Mouse (Mus musculus) stomach, embryonic 14.5 days (tissue): ENCODE results near the gene Sec61b. TPM values are rescaled to one million over a fixed set of nuclear protein-coding genes. Genes with fewer than 3 reads are reported as not detected.
A peak's percentile ranks its signal among the peaks of the same experiment; 100 is the strongest.

Experiments used
- ATAC-seq: fragments of 200-750 bp; cut with Nextera tagmentation; 2 replicates; pipeline ENCODE4 v1.8.0; 2017; ENCODE audit warnings: low read depth, moderate TSS enrichment; ENCODE audit not compliant: insufficient number of reproducible peaks, insufficient read depth, low FRiP score
- H3K27ac ChIP-seq: fragments of 300-500 bp; sonication (generic); 2 replicates; pipeline ENCODE4 v1.5.1; 2014; ENCODE audit warnings: mild to moderate bottlenecking, low read length, moderate library complexity, mixed read lengths
- H3K27me3 ChIP-seq: fragments of 300-500 bp; sonication (generic); 2 replicates; pipeline ENCODE4 v1.6.1; 2014; ENCODE audit warnings: low read length, control low read depth, mixed read lengths; ENCODE audit not compliant: control insufficient read depth, insufficient read depth
- H3K36me3 ChIP-seq: fragments of 300-500 bp; sonication (generic); 2 replicates; pipeline ENCODE4 v1.6.1; 2014; ENCODE audit warnings: mild to moderate bottlenecking, control low read depth, low read length, moderate library complexity, mixed read lengths; ENCODE audit not compliant: control insufficient read depth, insufficient read depth
- H3K4me1 ChIP-seq: fragments of 300-500 bp; sonication (generic); 2 replicates; pipeline ENCODE4 v1.6.1; 2014; ENCODE audit warnings: low read length, control low read depth, mixed read lengths; ENCODE audit not compliant: control insufficient read depth, insufficient read depth
- H3K4me2 ChIP-seq: fragments of 300-500 bp; sonication (generic); replicated peaks from 2 replicates; pipeline ENCODE4 v1.6.1; 2014; ENCODE audit warnings: low read depth, low read length, control low read depth
- H3K4me3 ChIP-seq: fragments of 300-500 bp; sonication (generic); 2 replicates; pipeline ENCODE4 v1.5.1; 2014; ENCODE audit warnings: low read depth, low read length, control low read depth
- H3K9ac ChIP-seq: fragments of 300-500 bp; sonication (generic); replicated peaks from 2 replicates; pipeline ENCODE4 v1.6.1; 2014; ENCODE audit warnings: low read depth, mild to moderate bottlenecking, control low read depth, low read length, moderate library complexity, mixed read lengths
- H3K9me3 ChIP-seq: fragments of 300-500 bp; sonication (generic); 2 replicates; pipeline ENCODE4 v1.6.1; 2016; ENCODE audit warnings: low read depth, low read length, control low read depth; ENCODE audit not compliant: control insufficient read depth
- WGBS: fragments of 180-500 bp; shearing (Covaris S2); extraction: QIAGEN DNeasy Blood & Tissue Kit; methylation state at CpG from one replicate; pipeline ENCODE4 v1.1.7; 2014; 5-methylcytosine and 5-hydroxymethylcytosine counted together
- polyA plus RNA-seq: library from polyadenylated mRNA; unstranded; fragments of >200 nt; fragmentation: Nextera tagmentation; extraction: Ambion mirVana; gene quantifications from 2 replicates; pipeline ENCODE4 v1.2.1, GENCODE M21; 2014

Sec61b gene
- 378 and 409 TPM in 2 replicates for polyA plus RNA-seq

DNA sequence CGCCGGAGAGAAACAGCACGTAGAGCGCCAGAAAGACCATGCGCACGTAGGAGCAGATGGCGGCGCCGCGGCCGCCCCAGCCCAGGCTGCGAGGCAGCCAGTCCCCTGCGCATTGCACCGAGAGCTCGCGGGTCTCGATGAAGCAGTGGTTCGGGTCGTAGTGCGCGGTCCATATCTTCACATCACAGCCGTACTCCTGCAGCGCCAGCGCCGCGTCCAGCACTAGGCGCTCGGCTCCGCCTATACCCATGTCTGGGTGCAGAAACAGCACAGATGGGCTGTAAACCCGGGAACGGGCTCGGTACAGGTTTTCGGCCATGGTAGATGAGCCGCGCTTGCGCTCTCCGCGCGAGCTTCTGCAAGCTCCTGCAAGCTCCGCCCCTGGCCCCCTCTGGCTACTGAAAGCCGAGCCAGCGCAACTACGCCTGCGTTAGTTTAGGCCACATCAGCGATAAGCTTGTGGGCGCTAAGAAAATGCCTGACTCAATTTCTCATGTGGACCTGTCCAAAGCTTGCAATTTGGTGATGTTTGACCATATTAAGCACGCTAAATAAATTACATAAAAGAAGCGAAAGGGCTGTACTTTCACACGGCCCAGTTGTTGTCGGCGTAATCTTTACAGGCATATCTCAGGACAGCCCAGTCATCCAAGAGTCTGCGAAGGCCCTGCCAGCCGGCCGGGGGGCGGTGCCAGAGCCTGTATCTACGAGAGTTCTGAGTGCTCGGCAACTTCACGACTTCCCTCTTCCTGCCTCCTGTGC lies at the start of gene Sec61b, which contains the start of gene Alg2:
Sec61b (plus strand) TSS at position 691 of the 762 bp plus-strand sequence.
Alg2 (minus strand) TSS at position 366 of the 762 bp plus-strand sequence.
- peaks cover 17% of the 10 kb centered on the region; the same call in 1 of the 2 replicates for H3K4me1 ChIP-seq
- H3K9ac ChIP-seq = peak within 1 kb of the TSS; percentile 79
- ATAC-seq = peak; percentile 96
- peaks cover 45% of the 10 kb centered on the region for H3K36me3 ChIP-seq
- no peaks in the 10 kb centered on the region for H3K27me3 ChIP-seq
- H3K9me3 ChIP-seq = no peaks in the 10 kb centered on the region; the same call in 1 of the 2 replicates
- peak within 1 kb of the TSS; percentile 81 for H3K4me2 ChIP-seq
- peak within 1 kb of the TSS; percentile 95 for H3K27ac ChIP-seq
- under 1% methylated on average over 58 of the region's 58 CpGs for WGBS
- peak within 1 kb of the TSS; percentile 78 for H3K4me3 ChIP-seq

DNA sequence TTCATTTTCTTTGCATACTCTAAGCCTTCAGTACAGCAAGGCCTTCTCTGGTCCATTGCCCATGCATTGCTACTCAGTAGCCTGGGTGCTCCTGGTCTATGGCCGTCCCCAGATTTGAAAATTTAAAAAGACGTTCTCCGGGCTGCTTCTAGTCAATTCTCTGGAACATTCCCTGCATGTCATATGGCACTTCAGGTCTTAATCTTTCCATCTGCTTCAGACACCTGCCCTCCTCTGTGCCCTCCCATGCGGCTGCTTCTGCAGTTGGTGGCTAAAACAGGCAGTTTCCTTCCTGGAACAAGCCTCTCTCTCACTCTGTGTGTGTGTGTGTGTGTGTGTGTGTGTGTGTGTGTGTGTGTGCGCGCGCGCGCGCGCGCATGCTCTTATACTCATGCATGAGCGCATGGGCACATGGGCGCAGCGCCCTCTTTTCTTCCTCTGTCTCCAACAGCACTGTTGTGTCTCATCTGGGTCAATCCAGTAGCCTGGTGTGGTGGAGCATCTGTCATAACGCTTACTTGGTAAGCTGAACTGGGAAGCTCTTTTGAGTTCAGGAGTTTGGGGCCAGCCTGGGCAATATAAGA lies 49.1 kb upstream of the Sec61b start:
- Histone ChIP-seq H3K36me3 (no peaks in the 10 kb centered on the region), H3K9ac (no peak overlapping the region), H3K27me3 (no peaks in the 10 kb centered on the region), H3K4me3 (no peak overlapping the region), H3K4me2 (no peak overlapping the region), H3K4me1 (no peaks in the 10 kb centered on the region), H3K9me3 (no peaks in the 10 kb centered on the region), H3K27ac (no peak overlapping the region)
- ATAC-seq = no peak
- WGBS = 91% methylated on average over 16 of the region's 16 CpGs

DNA sequence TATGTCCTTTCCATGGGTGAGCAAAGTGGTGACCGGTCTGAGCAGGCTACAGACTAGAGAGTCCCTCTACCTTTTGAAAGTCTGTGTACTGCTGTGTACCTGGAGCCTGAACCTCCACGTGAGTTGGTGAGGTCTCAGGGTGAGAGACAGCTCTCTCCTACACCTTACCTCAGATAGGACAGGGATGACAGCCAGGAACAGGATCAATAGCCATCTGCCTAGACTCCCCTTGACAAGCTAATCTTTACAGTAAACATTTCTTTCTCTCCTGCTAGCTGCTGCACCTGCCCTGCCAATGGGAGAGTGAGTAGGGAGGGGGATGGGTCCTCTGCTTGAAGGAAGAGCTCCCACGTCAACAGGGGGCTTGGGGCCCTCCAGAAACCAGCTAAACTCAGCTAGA lies 46.9 kb upstream of the Sec61b start:
- Histone ChIP-seq H3K36me3 (no peaks in the 10 kb centered on the region), H3K27ac (no peak overlapping the region)
- WGBS = 42% methylated on average over 3 of the region's 3 CpGs

DNA sequence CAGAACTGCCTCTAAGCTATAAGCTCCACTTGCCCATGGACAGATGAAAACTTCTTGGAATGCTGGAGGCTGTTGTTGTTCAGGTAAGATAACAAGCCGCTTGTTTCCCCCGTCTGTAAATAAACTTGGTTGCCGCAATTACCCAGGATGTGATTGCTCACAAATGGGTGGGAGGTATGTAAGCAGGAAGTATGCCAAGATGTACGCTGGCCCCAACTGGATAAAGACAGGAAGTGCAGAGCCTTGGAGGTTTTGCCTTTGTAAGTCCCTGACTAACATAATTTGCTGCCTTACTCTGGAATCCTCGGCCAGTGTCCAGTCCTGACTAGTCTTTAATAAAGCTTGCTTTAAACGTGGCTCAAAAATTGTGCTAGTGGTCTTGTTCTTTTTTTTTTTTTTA lies 43.9 kb upstream of the Sec61b start:
- H3K4me2 ChIP-seq = no peak overlapping the region
- no peak overlapping the region for H3K9ac ChIP-seq
- no peaks in the 10 kb centered on the region for H3K27me3 ChIP-seq
- no peak for ATAC-seq
- H3K36me3 ChIP-seq = no peaks in the 10 kb centered on the region
- no peak overlapping the region for H3K27ac ChIP-seq
- WGBS = 48% methylated on average over 6 of the region's 6 CpGs
- no peaks in the 10 kb centered on the region for H3K4me1 ChIP-seq
- H3K4me3 ChIP-seq = no peak overlapping the region
- H3K9me3 ChIP-seq = no peaks in the 10 kb centered on the region

More for the DNA sequence above, 46.9 kb upstream of the Sec61b start:
- H3K27me3 ChIP-seq = no peaks in the 10 kb centered on the region
- no peak for ATAC-seq
- no peak overlapping the region for H3K4me2 ChIP-seq
- H3K4me1 ChIP-seq = no peaks in the 10 kb centered on the region
- no peaks in the 10 kb centered on the region for H3K9me3 ChIP-seq
- no peak overlapping the region for H3K4me3 ChIP-seq
- H3K9ac ChIP-seq = no peak overlapping the region

DNA sequence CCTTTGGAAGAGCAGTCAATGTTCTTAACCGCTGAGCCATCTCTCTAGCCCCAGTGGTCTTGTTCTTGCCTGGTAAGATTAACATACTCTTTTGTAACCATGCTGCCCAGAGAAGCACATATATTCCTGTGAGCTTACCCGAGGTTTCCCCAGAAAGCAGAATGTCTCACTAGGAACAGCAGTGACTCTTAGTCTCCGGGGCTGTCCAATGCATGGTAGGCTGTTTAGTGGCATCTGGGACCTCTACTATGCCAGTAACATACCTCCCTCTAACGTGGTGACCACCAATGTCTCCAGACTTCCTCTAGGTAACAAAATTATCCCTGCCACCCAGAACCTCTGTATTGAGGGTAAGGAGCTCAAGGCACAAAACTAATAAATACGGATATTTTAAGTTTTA lies 43.4 kb upstream of the Sec61b start:
- Histone ChIP-seq H3K36me3 (no peaks in the 10 kb centered on the region), H3K9me3 (no peaks in the 10 kb centered on the region), H3K4me1 (no peaks in the 10 kb centered on the region), H3K4me3 (no peak overlapping the region), H3K27ac (no peak overlapping the region), H3K9ac (no peak overlapping the region), H3K27me3 (no peaks in the 10 kb centered on the region), H3K4me2 (no peak overlapping the region)
- ATAC-seq = no peak
- 84% methylated on average over 5 of the region's 5 CpGs for WGBS

DNA sequence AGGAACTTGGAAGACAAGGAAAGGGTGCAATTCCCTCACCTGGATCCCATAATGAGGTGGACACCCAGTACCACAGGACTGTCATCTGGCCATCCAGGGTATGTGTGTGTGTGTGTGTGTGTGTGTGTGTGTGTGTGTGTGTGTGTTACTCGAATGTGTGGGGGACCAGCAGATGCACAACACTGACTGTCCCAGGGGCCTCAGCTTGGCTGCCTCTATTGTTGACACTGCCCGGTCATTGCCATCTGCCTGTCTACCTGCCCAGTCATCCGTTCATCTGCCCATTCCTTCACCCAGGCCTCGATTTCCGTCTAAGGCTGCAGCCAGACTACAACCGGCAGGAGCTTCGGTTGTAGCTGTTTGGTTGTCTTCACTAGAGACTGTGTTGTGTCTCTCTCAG lies 41.7 kb upstream of the Sec61b start:
- ATAC-seq = no peak
- no peak overlapping the region for H3K27ac ChIP-seq
- no peak overlapping the region for H3K4me2 ChIP-seq
- H3K9me3 ChIP-seq = no peaks in the 10 kb centered on the region
- no peaks in the 10 kb centered on the region for H3K27me3 ChIP-seq
- WGBS = 82% methylated on average over 7 of the region's 7 CpGs
- no peak overlapping the region for H3K9ac ChIP-seq
- peaks cover 4% of the 10 kb centered on the region; the same call in 1 of the 2 replicates for H3K4me1 ChIP-seq
- H3K36me3 ChIP-seq = no peaks in the 10 kb centered on the region
- H3K4me3 ChIP-seq = no peak overlapping the region

DNA sequence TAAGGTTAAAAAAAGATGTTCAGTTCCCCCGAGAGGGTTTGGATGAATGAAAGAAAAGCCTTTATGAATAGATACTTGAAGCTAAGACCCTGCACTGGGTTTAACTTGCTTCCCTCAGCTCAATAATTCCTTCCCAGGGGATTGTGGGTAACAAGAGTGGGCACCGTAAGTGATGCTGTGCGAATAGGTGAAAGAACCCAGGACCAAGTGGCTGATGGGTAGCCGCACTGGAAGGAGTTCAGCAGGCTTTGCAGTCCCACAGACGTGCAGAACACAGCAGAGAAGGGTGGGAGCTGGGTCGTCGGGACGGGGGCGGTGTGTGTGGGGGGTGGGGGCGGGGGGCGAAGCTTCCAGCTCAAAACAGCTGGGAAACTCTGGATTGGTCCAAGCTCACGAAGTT lies 39.3 kb upstream of the Sec61b start:
- WGBS = 62% methylated on average over 12 of the region's 12 CpGs
- Histone ChIP-seq H3K4me3 (no peak overlapping the region), H3K9me3 (no peaks in the 10 kb centered on the region), H3K27ac (no peak overlapping the region), H3K4me1 (peaks cover 4% of the 10 kb centered on the region; the same call in 1 of the 2 replicates), H3K36me3 (no peaks in the 10 kb centered on the region), H3K9ac (no peak overlapping the region), H3K4me2 (no peak overlapping the region), H3K27me3 (no peaks in the 10 kb centered on the region)
- no peak for ATAC-seq

DNA sequence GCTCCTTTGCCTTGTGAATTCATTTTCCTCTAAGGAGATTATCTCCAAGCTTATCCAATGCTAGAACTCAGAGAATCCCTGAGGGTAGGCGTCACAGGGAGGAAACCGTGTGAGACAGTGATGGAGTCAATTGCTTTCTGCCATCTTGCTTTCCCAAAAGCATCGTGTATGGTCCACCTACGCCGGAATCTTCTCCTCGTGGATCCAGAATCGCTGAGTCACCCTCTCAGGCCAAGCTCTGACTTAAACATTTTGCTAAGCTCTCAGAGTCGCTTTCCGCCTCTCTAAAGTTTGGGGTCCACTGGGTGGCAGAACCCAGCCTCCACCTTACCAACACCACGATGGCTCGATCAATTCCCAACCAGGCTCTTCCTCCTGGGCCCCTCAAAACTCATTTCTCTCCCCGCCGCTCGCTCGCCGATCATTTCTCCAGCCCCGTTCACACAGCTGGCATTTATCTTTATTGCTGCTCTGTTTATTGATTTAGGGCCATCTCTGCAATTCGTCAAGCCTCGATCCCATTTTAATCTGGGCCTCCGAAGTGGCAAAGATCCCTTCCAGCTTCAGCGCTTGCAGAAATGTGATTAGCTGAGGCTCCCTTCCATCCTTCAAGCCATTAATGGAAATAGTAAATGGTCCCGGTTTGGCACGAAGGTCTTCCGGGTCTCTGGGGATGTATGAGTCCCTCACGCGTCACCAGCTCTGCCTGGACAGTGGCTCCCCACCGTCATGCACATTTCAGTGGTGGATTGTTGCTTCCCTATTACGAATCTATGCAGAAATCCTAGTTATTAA lies 38.7 kb upstream of the Sec61b start:
- H3K36me3 ChIP-seq = no peaks in the 10 kb centered on the region
- no peaks in the 10 kb centered on the region for H3K27me3 ChIP-seq
- H3K9me3 ChIP-seq = no peaks in the 10 kb centered on the region
- 32% methylated on average over 28 of the region's 28 CpGs for WGBS
- no peak overlapping the region for H3K27ac ChIP-seq
- no peak for ATAC-seq
- H3K4me3 ChIP-seq = no peak overlapping the region
- H3K4me2 ChIP-seq = peak overlapping the region; percentile 22
- H3K4me1 ChIP-seq = peaks cover 4% of the 10 kb centered on the region; the same call in 1 of the 2 replicates
- no peak overlapping the region for H3K9ac ChIP-seq
